Mouse (Mus musculus) kidney, embryonic 15.5 days (tissue): ENCODE results near the gene Phyhd1. TPM values are rescaled to one million over a fixed set of nuclear protein-coding genes. Genes with fewer than 3 reads are reported as not detected.
A peak's percentile ranks its signal among the peaks of the same experiment; 100 is the strongest.

Experiments
- ATAC-seq: fragments of 200-750 bp; cut with Nextera tagmentation; replicated peaks from 2 replicates; pipeline ENCODE4 v1.8.0; 2017; ENCODE audit warnings: moderate TSS enrichment; ENCODE audit not compliant: low FRiP score
- H3K27ac ChIP-seq: fragments of 300-500 bp; sonication (generic); 2 replicates; pipeline ENCODE4 v1.5.1; 2015; ENCODE audit warnings: mild to moderate bottlenecking, inconsistent platforms
- H3K27me3 ChIP-seq: fragments of 300-500 bp; sonication (generic); 2 replicates; pipeline ENCODE4 v1.6.1; 2015; ENCODE audit warnings: inconsistent platforms
- H3K36me3 ChIP-seq: fragments of 300-500 bp; sonication (generic); 2 replicates; pipeline ENCODE4 v1.6.1; 2015; ENCODE audit warnings: inconsistent platforms
- H3K4me1 ChIP-seq: fragments of 300-500 bp; sonication (generic); 2 replicates; pipeline ENCODE4 v1.6.1; 2015; ENCODE audit warnings: inconsistent platforms
- H3K4me2 ChIP-seq: fragments of 300-500 bp; sonication (generic); 2 replicates; pipeline ENCODE4 v1.6.1; 2015; ENCODE audit warnings: moderate library complexity, mild to moderate bottlenecking, inconsistent platforms
- H3K4me3 ChIP-seq: fragments of 300-500 bp; sonication (generic); replicated peaks from 2 replicates; pipeline ENCODE4 v1.5.1; 2015; ENCODE audit warnings: mild to moderate bottlenecking, inconsistent platforms
- H3K9ac ChIP-seq: fragments of 300-500 bp; sonication (generic); 2 replicates; pipeline ENCODE4 v1.6.1; 2015; ENCODE audit warnings: mild to moderate bottlenecking, inconsistent platforms
- H3K9me3 ChIP-seq: fragments of 300-500 bp; sonication (generic); replicated peaks from 2 replicates; pipeline ENCODE4 v1.6.1; 2016; ENCODE audit warnings: inconsistent platforms
- WGBS: fragments of 180-500 bp; shearing (Covaris S2); methylation state at CpG from one replicate; pipeline ENCODE4 v1.1.7; 2015; ENCODE audit warnings: mixed read lengths; 5-methylcytosine and 5-hydroxymethylcytosine counted together
- polyA plus RNA-seq: library from polyadenylated mRNA; unstranded; fragments of >200 nt; fragmentation: Nextera tagmentation; extraction: Ambion mirVana; gene quantifications from 2 replicates; pipeline ENCODE4 v1.2.1, GENCODE M21; 2015

The Phyhd1 gene
- polyA plus RNA-seq, 1 experiment from 2014 or later = 13.3 TPM

- Histone ChIP-seq H3K27ac (no peak overlapping the region), H3K4me3 (no peak overlapping the region), H3K4me1 (peaks cover 46% of the 10 kb centered on the region), H3K36me3 (peaks cover 76% of the 10 kb centered on the region), H3K9ac (no peak overlapping the region), H3K4me2 (no peak overlapping the region), H3K9me3 (no peaks in the 10 kb centered on the region), H3K27me3 (no peaks in the 10 kb centered on the region)
- 58% methylated on average over 7 of the region's 7 CpGs for WGBS
- no peak for ATAC-seq
These were observed 21.3 kb upstream of the Phyhd1 start for GRCm38 (mm10) chr2:30244595-30245178.

GRCm38 (mm10) chr2:30247036-30247435 lies 19.0 kb upstream of the Phyhd1 start:
- H3K9me3 ChIP-seq = no peaks in the 10 kb centered on the region
- H3K9ac ChIP-seq = no peak overlapping the region
- H3K36me3 ChIP-seq = peaks cover 62% of the 10 kb centered on the region
- no peak overlapping the region for H3K4me3 ChIP-seq
- H3K4me1 ChIP-seq = peaks cover 34% of the 10 kb centered on the region
- no peak overlapping the region for H3K4me2 ChIP-seq
- 63% methylated on average over 5 of the region's 5 CpGs for WGBS
- no peak overlapping the region for H3K27ac ChIP-seq
- no peak for ATAC-seq
- no peaks in the 10 kb centered on the region for H3K27me3 ChIP-seq

- no peak for ATAC-seq
- Histone ChIP-seq H3K9me3 (no peaks in the 10 kb centered on the region), H3K4me1 (peaks cover 32% of the 10 kb centered on the region), H3K36me3 (peaks cover 60% of the 10 kb centered on the region), H3K4me3 (no peak overlapping the region), H3K27me3 (no peaks in the 10 kb centered on the region), H3K9ac (no peak overlapping the region), H3K27ac (no peak overlapping the region), H3K4me2 (no peak overlapping the region)
- WGBS = 75% methylated on average over 4 of the region's 4 CpGs
These were observed 18.3 kb upstream of the Phyhd1 start for GRCm38 (mm10) chr2:30247681-30248080.

GRCm38 (mm10) chr2:30249182-30249581 lies 16.8 kb upstream of the Phyhd1 start:
- H3K36me3 ChIP-seq = peaks cover 46% of the 10 kb centered on the region
- peaks cover 29% of the 10 kb centered on the region for H3K4me1 ChIP-seq
- ATAC-seq = no peak
- H3K4me3 ChIP-seq = no peak overlapping the region
- 95% methylated on average over 3 of the region's 3 CpGs for WGBS
- no peaks in the 10 kb centered on the region for H3K27me3 ChIP-seq
- no peak overlapping the region for H3K9ac ChIP-seq
- H3K4me2 ChIP-seq = no peak overlapping the region
- no peaks in the 10 kb centered on the region for H3K9me3 ChIP-seq
- no peak overlapping the region for H3K27ac ChIP-seq

GRCm38 (mm10) chr2:30250166-30251128 lies 15.6 kb upstream of the Phyhd1 start:
- Histone ChIP-seq H3K9me3 (no peaks in the 10 kb centered on the region), H3K27ac (0 out of 2 replicates have a peak overlapping the region, but pooled peaks have one; percentile 9)

GRCm38 (mm10) chr2:30251417-30252104 lies 14.4 kb upstream of the Phyhd1 start:
- H3K4me2 ChIP-seq = no peak overlapping the region
- no peaks in the 10 kb centered on the region for H3K27me3 ChIP-seq
- WGBS = 78% methylated on average over 5 of the region's 5 CpGs
- H3K27ac ChIP-seq = peak overlapping the region; percentile 42
- peaks cover 52% of the 10 kb centered on the region for H3K36me3 ChIP-seq
- H3K4me1 ChIP-seq = peaks cover 22% of the 10 kb centered on the region
- H3K4me3 ChIP-seq = no peak overlapping the region
- no peaks in the 10 kb centered on the region for H3K9me3 ChIP-seq
- ATAC-seq = peak; percentile 82
- H3K9ac ChIP-seq = no peak overlapping the region

More at GRCm38 (mm10) chr2:30250166-30251128, 15.6 kb upstream of the Phyhd1 start:
- H3K4me3 ChIP-seq = no peak overlapping the region
- peaks cover 22% of the 10 kb centered on the region for H3K4me1 ChIP-seq
- no peak overlapping the region for H3K4me2 ChIP-seq
- 86% methylated on average over 10 of the region's 10 CpGs for WGBS
- peaks cover 50% of the 10 kb centered on the region for H3K36me3 ChIP-seq
- H3K27me3 ChIP-seq = no peaks in the 10 kb centered on the region
- H3K9ac ChIP-seq = no peak overlapping the region
- ATAC-seq = no peak

GRCm38 (mm10) chr2:30252521-30252920 lies 13.5 kb upstream of the Phyhd1 start:
- Histone ChIP-seq H3K4me1 (peaks cover 19% of the 10 kb centered on the region), H3K27me3 (no peaks in the 10 kb centered on the region), H3K36me3 (peaks cover 60% of the 10 kb centered on the region), H3K27ac (peak overlapping the region; percentile 42), H3K9me3 (no peaks in the 10 kb centered on the region), H3K4me2 (no peak overlapping the region), H3K4me3 (no peak overlapping the region), H3K9ac (no peak overlapping the region)
- 56% methylated on average over 3 of the region's 3 CpGs for WGBS
- 0 out of 2 replicates have a peak, but pooled peaks have one; percentile 37 for ATAC-seq

- Histone ChIP-seq H3K27ac (no peak overlapping the region), H3K4me3 (no peak overlapping the region), H3K27me3 (no peaks in the 10 kb centered on the region), H3K9me3 (no peaks in the 10 kb centered on the region), H3K9ac (no peak overlapping the region), H3K36me3 (peaks cover 64% of the 10 kb centered on the region), H3K4me2 (no peak overlapping the region), H3K4me1 (peaks cover 30% of the 10 kb centered on the region)
- no peak for ATAC-seq
- WGBS = 80% methylated on average over 5 of the region's 5 CpGs
These were observed 12.2 kb upstream of the Phyhd1 start for GRCm38 (mm10) chr2:30253809-30254208.

- no peak overlapping the region for H3K4me3 ChIP-seq
- 94% methylated on average over 42 of the region's 42 CpGs for WGBS
- H3K9ac ChIP-seq = no peak overlapping the region
- peaks cover 67% of the 10 kb centered on the region for H3K36me3 ChIP-seq
- peaks cover 34% of the 10 kb centered on the region for H3K4me1 ChIP-seq
- no peak for ATAC-seq
- H3K27me3 ChIP-seq = no peaks in the 10 kb centered on the region
- no peaks in the 10 kb centered on the region for H3K9me3 ChIP-seq
- no peak overlapping the region for H3K4me2 ChIP-seq
- no peak overlapping the region for H3K27ac ChIP-seq
These were observed 10.2 kb upstream of the Phyhd1 start for GRCm38 (mm10) chr2:30255631-30256395.

GRCm38 (mm10) chr2:30256616-30257350 lies 9.2 kb upstream of the Phyhd1 start:
- Histone ChIP-seq H3K27me3 (no peaks in the 10 kb centered on the region), H3K36me3 (peaks cover 76% of the 10 kb centered on the region), H3K9ac (no peak overlapping the region), H3K27ac (no peak overlapping the region), H3K4me1 (peaks cover 31% of the 10 kb centered on the region), H3K9me3 (no peaks in the 10 kb centered on the region), H3K4me3 (no peak overlapping the region), H3K4me2 (no peak overlapping the region)
- WGBS = 96% methylated on average over 30 of the region's 30 CpGs
- ATAC-seq = no peak
